Mouse (Mus musculus) adrenal gland, adult 18-20 months (tissue): Measurements from ENCODE around the gene Cacna1f. TPM values are rescaled to one million over a fixed set of nuclear protein-coding genes. Genes with fewer than 3 reads are reported as not detected.

Experiments
- DNase-seq, 2 experiments: peaks; one replicate each; pipeline ENCODE4 v3.0.0; 2021 to 2022; ENCODE audit warnings: low spot score in 2 of 2
- total RNA-seq, 2 experiments: library from RNA; stranded (reverse); gene quantifications; 1 replicate in 1 of 2; 2 replicates in 1 of 2; pipeline ENCODE4 v1.2.3; 2021

Gene Cacna1f
- total RNA-seq, 2 experiments from 2014 or later: not detected

GRCm38 (mm10) chrX:7617889-7618551 lies 11.1 kb downstream of the Cacna1f start:
- no peak for DNase-seq

- no peak for DNase-seq
Observed at GRCm38 (mm10) chrX:7632560-7632959, 25.7 kb downstream of the Cacna1f start.

DNA sequence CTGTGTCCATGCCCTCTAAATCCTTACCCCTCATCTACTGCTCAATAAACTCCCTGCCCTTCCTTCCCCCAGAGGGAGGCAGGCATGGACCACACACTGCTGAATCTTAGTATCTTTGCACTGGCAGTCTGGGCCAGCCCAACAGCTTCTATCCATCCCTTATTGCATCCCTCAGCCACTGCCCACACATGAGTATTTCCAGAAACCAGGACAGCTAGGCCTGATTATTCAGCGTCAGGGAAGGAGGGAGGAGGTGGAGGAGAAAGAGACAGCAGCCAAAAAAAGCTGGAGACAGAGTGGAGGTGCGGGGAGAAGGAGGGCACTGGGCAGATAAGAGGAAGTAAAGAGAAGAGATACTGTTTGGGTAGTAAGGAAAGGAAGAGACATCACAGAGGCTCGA lies 28.2 kb downstream of the Cacna1f start:
- DNase-seq: no peak

DNA sequence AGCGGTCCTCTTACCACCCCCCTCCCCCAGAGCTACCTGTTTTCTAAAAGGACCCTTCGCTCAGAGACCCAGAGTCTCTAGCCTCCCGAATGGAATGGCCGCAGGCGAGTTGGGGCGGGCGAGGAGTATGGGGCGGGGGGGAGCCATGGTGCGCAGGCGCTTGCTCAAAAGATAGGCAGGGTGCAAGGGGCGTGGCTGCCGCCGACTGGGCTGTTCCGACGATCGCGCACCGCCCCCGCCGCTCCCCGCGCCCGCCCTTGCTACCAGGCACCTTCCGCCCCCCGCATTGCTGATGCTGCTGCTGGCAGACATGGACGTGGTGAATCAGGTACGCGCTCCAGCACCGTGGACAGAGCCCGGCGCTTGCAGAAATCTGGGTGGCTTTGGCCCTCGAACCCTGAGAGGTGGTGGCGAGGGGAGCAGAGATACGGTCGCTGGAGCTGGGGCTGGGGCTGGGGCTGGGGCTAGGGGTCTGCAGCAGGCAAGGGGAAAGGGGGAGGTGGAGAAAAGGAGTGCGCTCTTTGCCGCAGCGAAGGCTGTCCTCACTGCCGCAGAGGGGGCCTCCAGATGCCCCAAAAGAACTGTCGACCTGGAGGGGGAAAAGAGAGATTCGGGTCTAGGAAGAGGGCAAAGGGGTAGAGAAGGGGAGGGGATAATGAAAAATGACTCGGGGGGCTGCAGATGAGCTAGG lies 31.7 kb downstream of the Cacna1f start, which contains the start of gene Syp:
Gene Syp, plus strand, starts transcription at position 71 of the 691 bp plus-strand sequence.
- peak; percentile 72 to 73 for DNase-seq

DNA sequence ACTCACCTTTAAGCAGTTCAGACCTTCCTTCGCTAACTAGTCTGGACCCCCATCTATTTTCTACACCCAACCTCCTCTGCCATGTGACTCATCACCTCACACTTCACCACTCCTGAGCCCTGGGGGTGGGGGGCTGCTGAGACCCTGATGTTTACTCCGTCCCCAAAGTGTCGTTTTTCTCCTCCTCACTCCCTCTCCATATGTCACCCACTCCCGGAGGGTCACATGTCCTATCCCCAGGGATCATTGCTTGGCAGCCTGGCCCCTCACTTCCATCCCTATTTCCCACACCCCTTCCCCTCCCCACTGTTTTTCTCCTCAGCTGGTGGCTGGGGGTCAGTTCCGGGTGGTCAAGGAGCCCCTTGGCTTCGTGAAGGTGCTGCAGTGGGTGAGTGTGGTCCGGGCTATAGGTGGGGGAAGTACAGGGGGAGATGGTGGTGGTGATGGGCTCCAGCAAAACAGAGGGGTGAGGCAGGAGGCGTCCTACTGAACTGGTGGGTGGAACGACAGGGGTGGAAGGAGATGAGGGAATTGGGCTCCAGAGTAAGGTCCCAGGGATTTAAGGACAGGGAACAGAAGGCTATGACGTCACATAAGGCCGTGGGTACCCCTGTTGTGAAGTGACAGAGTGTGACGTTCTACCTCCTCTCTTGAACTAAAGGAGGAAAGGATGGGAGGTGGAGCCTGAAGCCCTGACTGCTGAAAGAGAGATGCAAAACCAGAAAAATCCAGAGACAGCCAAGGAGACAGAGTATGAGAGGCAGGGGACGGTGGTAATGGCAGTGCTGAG lies 32.8 kb downstream of the Cacna1f start:
- no peak for DNase-seq

DNA sequence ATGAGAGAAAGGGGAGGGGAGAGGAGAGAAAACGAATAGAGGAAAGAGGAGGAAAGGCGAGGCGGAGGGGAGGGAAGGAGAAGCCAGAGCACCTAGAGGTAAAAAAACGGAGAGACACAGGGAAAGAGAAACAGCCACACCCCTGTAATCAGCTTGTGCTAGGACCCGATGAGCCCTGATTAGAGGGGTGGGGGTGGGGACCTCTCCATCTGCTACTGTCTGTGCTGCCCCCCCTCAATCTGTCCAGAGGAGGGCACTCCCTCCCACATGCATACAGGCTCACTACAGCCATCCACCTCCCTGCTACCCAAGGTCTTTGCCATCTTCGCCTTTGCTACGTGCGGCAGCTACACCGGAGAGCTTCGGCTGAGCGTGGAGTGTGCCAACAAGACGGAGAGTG lies 33.9 kb downstream of the Cacna1f start:
- DNase-seq: no peak

GRCm38 (mm10) chrX:7645349-7645748 lies 38.5 kb downstream of the Cacna1f start:
- peak; percentile 73 to 75 for DNase-seq

DNA sequence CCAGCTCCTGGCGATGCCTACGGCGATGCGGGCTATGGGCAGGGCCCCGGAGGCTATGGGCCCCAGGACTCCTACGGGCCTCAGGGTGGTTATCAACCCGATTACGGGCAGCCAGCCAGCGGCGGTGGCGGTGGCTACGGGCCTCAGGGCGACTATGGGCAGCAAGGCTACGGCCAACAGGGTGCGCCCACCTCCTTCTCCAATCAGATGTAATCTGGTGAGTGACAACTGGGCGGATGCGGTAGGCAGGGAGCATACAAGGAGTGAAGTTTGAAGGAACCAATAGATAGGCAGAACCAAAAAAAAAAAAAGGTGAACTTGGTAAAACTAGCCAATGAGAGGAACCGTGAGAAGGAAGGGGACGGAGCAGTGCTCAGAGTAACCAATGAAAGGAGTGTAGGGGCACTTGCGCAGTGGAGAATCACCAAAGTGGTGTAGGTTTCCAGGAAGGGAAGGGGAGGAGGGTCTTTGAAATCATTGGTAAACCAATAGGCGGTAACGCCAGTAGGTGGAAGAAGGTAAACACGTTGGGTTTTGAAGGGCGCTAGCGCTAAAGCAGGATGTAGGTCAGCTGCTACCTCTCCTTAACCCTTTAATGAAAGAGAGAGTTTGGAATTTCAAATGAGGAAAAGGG lies 41.9 kb downstream of the Cacna1f start:
- peak; percentile 61 to 70 for DNase-seq

DNA sequence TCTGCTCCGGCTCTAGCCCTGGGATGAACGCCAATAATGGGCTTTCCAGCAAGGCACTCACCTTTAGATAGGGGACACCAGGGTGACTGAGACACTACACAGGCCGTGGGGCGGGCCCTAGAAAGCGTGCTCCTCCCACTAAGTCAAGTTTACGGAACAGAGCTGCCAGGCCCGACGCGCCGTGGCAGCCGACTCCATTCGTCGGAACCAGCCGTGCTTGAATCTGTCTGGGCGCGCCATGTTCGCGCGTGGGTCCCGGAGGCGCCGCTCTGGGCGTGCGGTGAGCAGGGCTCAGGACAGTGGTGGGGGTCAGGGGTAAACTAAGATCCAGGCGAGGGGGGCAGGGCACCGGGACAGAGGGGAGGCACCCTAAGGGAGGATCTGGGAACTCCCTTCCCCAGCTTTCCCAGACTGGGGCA lies 50.3 kb downstream of the Cacna1f start, which contains the start of gene Prickle3:
Gene Prickle3, plus strand, starts transcription at position 40 of the 419 bp plus-strand sequence.
- DNase-seq: peak; percentile 38 to 51

DNA sequence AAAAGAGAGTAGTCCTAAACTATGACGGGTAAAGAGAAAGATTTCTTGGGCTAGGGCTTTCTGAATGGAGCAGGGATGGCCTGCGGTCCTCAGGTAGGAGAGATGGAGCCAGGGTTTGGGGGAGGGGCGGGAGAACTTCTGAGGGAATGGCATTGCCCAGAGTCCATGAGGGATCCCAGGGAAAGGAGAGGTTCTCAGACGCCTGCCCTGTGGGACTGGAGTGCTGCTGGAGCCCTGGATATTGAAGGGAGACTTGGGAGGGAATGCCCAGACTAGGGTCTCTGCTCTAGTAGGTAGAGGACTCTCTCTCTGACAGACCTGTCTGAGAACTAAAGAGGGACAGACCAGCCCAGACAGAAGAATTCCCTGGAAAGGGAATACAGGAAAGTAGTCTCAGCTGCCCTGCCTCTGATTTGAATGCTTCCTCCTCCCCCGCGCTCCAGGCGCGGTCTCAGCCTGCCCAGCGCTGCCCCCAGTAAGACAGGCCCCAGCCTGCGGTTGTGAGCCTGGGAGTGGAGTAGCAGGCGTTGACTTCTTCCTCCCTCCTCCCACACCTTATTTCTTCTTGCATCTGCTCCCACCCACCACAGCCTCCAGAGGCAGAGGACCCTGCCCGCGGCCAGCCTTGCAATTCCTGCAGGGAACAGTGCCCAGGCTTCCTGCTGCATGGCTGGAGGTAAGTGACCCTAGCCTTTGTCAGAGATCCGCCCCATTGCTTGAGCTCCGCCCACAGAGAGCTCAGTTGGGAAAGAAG lies 51.3 kb downstream of the Cacna1f start:
- DNase-seq: peak in 1 of 2 experiments; percentile 46

GRCm38 (mm10) chrX:7658785-7659589 lies 52.1 kb downstream of the Cacna1f start:
- no peak for DNase-seq

DNA sequence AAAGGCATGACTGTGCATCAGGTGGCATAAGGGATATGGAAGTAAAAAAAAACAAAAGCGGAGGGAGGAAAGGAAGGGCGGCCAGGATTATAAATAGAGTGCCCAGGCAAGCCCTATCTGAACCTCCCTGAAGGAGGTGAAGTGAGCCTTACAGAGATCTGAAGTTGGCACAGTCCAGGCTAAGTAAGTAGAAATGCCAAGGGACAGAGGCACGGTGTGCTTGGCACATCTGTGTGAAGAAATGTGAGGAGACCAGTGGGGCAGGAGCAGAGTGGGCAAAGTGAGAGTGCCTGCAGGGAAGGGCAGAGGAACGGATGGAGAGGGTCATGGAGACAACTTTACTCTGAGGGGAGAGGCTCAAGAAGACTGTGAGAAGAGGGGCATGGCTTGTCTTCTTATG lies 54.2 kb downstream of the Cacna1f start:
- no peak for DNase-seq

- DNase-seq: no peak
Observed at GRCm38 (mm10) chrX:7662936-7663335, 56.1 kb downstream of the Cacna1f start.

GRCm38 (mm10) chrX:7664791-7665190 lies 57.9 kb downstream of the Cacna1f start:
- DNase-seq: no peak

DNA sequence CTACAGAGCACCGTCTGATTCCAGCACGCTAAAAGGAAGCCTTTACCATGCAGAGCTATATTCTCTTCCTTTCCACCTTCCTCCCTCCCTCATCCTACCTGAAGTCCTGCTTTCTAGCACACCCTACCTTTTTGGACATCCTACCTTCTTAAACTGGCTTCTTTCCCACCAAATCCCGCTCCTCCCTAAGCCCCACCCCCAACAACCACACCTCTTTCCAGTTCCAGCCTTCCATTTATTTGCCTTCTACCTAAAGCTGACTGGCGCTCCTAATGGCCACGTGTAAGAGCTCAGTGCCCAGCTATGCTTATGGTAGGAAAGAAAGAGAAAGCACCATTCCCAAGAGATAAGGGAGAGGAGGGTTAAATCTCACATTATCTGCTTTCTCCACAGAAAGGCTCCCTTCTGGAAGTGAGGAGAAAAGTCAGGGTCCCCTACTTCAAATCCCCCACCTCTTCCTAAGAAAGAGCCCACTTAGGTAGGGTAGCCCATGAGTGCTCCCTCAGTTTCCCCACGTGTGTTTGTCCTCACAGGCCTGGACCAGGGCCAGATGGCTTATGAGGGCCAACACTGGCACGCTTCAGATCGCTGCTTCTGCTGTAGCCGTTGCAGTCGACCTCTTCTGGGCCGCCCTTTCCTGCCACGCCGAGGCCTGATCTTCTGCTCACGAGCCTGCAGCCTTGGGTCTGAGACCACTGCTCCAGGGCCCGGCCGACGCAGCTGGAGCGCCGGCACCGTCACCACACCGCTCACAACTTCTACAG lies 59.0 kb downstream of the Cacna1f start:
- DNase-seq: no peak

- DNase-seq: peak; percentile 57 to 61
Observed at GRCm38 (mm10) chrX:7670390-7670881, 63.6 kb downstream of the Cacna1f start.

DNA sequence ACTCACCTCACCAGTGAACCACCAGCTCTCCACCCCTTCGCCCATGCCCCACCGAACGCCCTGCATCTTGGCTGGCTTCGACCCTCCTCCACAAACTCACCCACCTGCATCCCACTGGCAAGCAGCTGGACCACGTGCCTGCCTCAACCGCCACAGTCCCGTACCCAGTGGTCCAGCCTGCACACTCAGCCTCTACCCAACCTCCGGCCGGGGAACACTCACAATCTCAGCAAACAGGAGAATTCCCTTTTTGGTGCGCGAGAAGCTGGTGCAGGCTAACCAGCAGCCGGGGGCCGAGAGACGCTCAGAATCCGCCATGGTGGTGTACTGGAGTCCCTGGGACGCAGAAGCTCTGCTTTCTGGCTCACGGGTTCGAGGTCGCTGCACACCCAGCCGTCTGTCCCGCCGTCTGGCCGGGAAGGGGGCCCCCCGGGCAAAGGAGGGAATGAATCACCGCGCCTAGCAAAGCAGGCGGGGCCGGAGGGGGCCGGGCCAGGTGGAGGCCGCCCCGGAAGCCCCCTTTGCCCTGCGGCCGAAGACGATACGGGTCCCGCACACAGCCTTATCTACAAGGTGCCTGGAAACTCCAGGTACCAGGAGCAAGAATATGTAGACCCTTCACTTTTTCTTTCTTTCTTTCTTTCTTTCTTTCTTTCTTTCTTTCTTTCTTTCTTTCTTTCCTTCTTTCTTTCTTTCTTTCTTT lies 64.2 kb downstream of the Cacna1f start, which contains the start of gene Plp2:
Gene Plp2, minus strand, starts transcription at position 470 of the 703 bp plus-strand sequence.
- DNase-seq: peak; percentile 52 to 56

GRCm38 (mm10) chrX:7672739-7673138 lies 65.9 kb downstream of the Cacna1f start:
- no peak for DNase-seq
